Mouse (Mus musculus) inflammation-experienced regulatory T-cells, adult 6 months (primary cell): Measurements from ENCODE around the gene Catsperg1. TPM values are rescaled to one million over a fixed set of nuclear protein-coding genes. Genes with fewer than 3 reads are reported as not detected.
"Not testable (repeated sequence)": the region's sequence is repeated elsewhere in the genome, so short reads cannot be mapped to it uniquely, and the experiment has no call there.

ENCODE experiments used
- ATAC-seq: one replicate; pipeline ENCODE4 v1.8.0; 2017
- polyA plus RNA-seq, 3 experiments: library from polyadenylated mRNA; unstranded; fragments of 100-300 nt; shearing (Covaris generic); gene quantifications; one replicate each; pipeline ENCODE4 v1.2.1; 2017

Catsperg1 gene
- polyA plus RNA-seq, 3 experiments from 2014 or later: 0.28 to 1.2 (median 0.67) TPM

- no peak for ATAC-seq
Measured at GRCm38 (mm10) chr7:29170066-29170754, 43.6 kb downstream of the Catsperg1 start, which contains the start of the genes Ggn and Spred3. Gene Ggn, plus strand, starts transcription at chr7:29170210. Gene Spred3, minus strand, starts transcription at chr7:29170411.

GRCm38 (mm10) chr7:29169231-29170065 is 44.4 kb downstream of the Catsperg1 start:
- ATAC-seq: peak; percentile 21

GRCm38 (mm10) chr7:29168791-29169230 is 45.0 kb downstream of the Catsperg1 start:
- ATAC-seq: no peak

DNA sequence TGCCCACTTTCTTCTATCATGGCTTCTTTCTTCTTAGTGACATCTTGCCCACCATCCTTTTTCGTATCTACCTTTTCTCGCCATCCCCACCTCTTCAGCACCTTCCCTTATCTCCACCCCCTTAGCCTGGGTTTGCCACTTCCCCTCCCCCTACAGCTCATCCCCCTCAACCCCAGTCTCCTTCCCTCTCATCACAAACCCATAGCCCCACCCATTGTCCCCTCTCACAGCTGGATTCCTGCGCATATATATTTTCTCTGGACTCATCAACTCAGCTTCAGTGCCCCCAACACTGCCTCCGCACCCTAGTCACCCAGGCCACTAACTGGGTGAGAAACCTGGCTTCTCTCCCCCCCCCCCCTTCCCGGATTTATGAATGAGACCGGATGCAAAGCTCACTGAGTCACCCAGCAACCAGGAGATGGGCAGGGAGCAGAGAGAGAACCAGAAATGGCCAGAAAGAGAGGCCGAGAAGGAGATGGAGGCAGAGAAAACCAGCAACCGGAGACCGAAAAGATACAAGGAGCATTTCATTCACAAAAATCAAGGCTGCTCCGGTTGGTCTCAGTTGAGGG is 45.6 kb downstream of the Catsperg1 start:
- no peak for ATAC-seq

DNA sequence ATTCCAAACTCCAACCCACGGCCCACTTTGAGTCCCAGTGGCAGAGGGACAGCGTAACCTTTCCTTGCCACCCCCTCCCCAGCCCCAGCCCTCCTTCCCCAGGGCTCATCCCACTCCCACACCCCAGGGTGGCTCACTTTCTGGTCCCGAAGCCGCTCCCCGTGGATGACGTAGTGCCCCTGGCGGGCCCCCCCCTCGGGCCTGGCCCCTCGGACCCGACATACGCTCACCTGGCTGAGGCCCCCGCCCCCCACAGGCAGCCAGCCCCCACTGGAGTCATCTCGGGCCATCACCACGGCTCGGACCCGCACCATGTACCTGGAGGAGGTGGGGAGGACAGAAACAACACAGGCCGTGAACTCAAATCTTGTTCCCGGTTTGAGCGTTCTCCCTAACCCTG is 46.2 kb downstream of the Catsperg1 start:
- no peak for ATAC-seq

DNA sequence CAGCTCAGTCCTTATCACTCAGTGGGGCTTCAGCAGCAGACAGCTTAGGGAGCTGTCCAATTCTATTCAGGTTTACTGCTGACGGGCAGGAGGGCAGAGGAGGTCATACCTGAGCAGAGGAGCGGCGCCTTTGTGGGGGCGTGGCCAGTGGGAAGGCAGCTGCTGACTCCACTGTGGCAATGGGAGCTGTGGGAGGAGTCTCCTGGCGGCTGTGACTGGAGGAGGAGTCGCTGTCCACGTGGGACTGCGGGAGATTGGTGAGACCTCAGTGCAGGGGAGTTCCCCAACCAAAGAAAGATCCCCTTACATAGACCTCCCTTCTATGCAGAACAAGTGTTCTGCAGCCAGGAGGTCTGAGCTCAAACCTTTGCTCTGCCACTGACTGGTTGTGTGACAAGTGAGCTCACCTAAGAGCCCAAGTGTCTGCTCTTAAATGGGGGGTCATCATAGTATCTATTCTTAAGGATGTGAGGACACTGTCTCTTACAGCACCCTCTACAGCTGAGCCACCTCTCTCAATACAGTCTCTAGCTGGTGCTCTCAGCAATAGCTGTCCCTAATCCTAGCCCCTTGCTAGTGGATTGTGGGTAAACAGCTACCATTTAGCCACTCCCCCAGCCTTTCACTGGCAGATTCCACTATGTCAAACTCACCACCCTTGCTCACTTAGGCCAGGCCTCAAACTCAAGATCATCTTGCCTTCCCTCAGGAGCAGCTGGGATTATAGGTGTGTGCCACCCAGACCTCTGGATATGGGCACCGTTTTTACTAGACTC is 50.9 kb downstream of the Catsperg1 start:
- ATAC-seq: peak; percentile 35

GRCm38 (mm10) chr7:29162294-29162693 is 51.5 kb downstream of the Catsperg1 start:
- no peak for ATAC-seq

- ATAC-seq: no peak
Measured at GRCm38 (mm10) chr7:29158264-29158663, 55.6 kb downstream of the Catsperg1 start.

GRCm38 (mm10) chr7:29155838-29156782 is 57.7 kb downstream of the Catsperg1 start, which contains the start of gene Fam98c:
Gene Fam98c, minus strand, starts transcription at chr7:29156234.
- ATAC-seq: peak; percentile 93

GRCm38 (mm10) chr7:29155196-29155837 is 58.5 kb downstream of the Catsperg1 start:
- peak; percentile 67 for ATAC-seq

DNA sequence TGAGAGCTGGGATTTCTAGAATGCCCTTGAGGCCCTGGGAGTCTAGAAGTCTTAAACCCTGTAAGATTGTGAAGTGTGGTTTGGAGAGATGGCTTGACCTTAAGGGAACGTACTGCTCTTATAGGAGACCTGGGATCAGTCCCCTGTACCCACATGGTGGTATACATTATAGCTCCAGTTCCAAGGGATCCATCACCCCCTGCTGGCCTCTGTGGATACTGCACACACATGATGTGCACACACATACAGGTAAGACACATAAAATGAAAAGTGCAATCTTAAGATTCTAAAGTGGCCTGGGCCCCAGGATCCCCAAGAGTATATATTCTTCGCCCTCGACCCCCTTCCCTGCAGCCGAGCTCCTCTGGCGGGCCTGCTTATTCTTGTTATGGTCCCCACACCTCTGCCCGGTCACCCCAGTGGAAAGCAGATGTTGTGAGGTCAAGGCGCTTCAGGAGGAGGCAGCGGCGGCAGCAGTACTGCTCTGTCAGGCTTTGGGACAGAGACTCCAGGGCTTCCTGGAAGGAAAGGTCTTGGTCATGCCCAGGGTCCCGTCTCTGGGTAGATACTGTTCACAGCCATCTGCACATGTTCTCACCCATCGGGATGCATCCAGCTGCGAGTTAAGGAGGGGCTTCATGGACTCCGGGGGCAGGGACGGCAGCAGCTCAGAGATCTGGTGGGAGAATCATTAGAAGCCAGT is 59.7 kb downstream of the Catsperg1 start:
- no peak for ATAC-seq

DNA sequence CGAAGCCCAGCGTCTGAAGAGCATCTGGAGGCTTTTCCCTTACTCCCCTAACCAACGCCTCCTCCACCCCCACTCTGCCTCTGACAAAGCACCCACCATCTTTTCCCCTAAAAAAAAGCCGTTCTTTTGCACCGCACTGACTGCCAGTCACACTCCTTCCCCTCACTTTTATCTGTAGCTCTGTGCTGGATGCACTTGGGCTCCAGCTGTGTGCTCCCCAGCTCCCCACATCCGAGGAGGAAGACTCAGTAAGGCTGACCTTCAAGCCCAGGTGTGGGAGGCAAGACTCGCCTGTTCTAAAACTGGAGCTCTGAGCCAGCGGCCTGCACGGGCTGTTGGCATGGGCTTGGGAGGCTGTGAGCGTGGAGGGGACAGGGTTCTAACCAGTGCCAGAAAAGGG is 62.3 kb downstream of the Catsperg1 start:
- ATAC-seq: no peak

GRCm38 (mm10) chr7:29148771-29149170 is 65.1 kb downstream of the Catsperg1 start:
- no peak for ATAC-seq

DNA sequence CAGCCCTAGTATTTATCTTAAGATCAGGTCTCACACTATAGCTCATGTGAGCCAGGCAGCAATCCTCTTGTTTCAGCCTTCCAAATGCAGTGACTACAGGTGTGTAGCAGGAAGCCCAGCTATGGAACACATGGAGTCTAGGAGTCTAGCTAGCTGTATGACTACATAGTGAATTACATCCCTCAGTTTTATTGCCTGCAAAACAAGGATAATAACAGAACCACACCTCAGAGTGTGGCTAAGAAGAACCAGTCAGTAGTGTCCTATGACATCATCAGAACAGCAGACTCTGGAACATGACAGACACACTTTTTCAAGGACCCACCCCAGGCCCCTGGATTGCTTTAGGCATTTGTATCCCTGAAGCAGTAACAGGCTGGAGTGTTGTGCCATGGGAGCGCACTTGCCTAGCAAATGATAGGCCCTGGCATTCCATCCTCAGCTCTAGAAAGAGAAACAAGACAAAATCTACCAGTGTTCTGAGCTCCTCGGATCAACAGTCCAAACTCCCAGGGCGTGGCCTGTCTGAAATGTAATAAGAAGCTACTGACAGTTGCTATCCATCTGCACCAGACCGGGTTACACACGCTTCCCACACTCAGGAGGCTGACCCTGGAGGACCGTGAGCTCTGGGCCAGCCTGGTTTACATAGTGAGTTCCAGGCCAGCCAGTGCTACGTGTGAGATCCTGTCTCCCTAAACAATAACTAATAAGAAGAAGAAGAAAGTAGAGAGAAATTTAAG is 67.0 kb downstream of the Catsperg1 start:
- no peak for ATAC-seq

GRCm38 (mm10) chr7:29144006-29144405 is 69.8 kb downstream of the Catsperg1 start:
- ATAC-seq: no peak

- peak; percentile 92 for ATAC-seq
Measured at GRCm38 (mm10) chr7:29141416-29141815, 72.4 kb downstream of the Catsperg1 start.

DNA sequence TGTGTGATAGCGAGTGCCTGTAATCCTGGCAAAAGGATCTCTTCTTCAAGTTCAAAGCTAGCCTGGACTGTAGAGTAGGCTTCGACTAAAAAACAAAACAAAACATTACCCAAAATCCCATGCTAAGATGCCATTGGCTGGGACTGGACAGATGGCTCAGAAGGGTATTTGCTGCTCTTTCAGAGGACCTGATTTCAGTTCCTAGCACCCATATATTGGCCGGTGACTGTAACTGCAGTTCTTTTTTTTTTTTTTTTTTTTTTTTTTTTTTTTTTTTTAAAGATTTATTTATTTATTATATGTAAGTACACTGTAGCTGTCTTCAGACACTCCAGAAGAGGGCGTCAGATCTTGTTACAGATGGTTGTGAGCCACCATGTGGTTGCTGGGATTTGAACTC is 74.6 kb downstream of the Catsperg1 start:
- not testable (repeated sequence) for ATAC-seq

DNA sequence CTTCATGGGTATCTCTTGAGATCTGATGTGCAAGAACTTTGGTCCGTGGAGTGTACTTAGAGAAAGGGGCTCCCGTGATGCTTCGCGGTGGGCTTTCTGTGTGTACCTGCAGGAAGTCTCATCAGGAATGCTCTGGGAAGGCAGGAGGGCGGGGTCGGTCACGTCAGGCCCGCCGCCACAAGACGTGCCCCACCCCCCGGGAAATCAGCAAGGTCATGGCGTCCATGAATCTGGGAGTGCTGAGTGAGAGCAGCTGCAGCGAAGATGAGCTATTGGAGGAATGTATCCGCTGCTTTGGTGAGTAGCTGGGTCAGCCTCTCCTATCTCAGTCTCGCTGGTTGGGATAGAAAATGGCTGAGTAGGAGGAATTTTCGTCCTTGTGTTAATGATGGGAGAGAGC is 76.4 kb downstream of the Catsperg1 start:
- ATAC-seq: no peak

- ATAC-seq: peak; percentile 100
Measured at GRCm38 (mm10) chr7:29134693-29135386, 79.0 kb downstream of the Catsperg1 start, which contains the start of gene Rasgrp4. Gene Rasgrp4, plus strand, starts transcription at chr7:29134851.
